Mouse (Mus musculus): ENCODE results near the gene Tmem178b. TPM values are rescaled to one million over a fixed set of nuclear protein-coding genes. Genes with fewer than 3 reads are reported as not detected.

Gene Tmem178b
- polyA plus RNA-seq, 1 experiment = 0.11 TPM

DNA sequence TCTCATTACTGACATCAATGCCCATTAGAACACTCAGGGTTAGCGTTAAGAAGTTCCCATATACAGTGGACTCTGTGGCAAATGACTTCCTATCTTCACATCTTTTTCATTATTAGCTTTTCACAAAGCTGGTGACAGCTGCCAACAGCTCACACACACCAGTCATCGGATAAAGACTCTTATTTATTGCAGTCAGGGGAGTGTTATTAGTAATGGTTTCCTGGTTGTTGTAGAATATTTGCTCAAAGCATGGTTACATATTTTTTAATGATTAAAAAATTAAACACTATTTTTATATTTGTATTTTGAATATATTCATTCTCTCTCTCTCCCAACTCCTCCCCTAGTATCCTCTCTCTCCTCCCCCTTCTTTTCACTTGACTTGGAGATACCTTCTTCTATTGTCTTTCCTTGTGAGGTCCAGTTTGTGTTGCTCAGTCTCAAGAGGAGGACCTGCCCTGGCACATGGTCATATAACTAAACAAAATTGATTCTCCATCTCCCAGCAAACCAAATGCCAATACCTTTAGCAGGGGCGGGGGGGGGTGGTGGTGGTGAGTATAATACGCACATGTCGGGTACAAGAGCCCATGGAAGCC lies 151.4 kb downstream of the Tmem178b start:
- no peak for DNase-seq (ENCODE audit: low read depth in 1 of 2, low spot score in 2 of 2)
- Histone ChIP-seq H3K27ac (ENCODE audit: insufficient read depth, low read length) (no peak overlapping the region), H3K4me3 (ENCODE audit: extremely low read depth, insufficient read depth, insufficient read length) (no peak overlapping the region), H3K27me3 (ENCODE audit: control insufficient read depth, insufficient read depth, low read length) (no peaks in the 10 kb centered on the region), H3K4me1 (ENCODE audit: control insufficient read depth, insufficient read depth, insufficient read length) (no peaks in the 10 kb centered on the region), H3K36me3 (ENCODE audit: control insufficient read depth, insufficient read depth, low read length) (no peaks in the 10 kb centered on the region)
- TF ChIP-seq CTCF (IDR thresholded peaks at IDR 0.05; ENCODE audit: extremely low read depth, insufficient read depth, insufficient read length, insufficient replicate concordance) = no peak
- TF ChIP-seq POLR2A (IDR thresholded peaks at IDR 0.05; ENCODE audit: low read depth, low read length) = no peak
- WGBS = 87% methylated on average over 5 of the region's 5 CpGs

DNA sequence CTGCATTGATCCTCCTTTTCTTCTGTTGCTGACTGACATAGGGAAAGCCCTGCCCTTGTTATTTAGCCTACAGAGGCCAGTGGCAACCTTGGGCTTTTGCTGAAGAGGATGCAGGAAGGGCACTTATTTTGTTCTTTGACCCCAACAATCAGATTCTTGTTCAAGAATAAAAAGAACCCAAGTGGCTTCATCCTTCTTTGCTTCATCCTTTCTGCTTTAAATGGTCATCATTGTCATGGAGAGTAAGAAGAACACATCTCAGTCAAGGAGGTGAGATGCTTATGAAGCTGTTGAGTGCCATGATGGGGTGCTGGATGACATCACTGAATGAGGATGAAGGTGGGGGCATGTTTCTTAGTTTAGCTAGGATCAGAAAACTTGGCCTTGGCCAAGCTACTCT lies 159.8 kb downstream of the Tmem178b start:
- no peak for TF ChIP-seq CTCF (IDR thresholded peaks at IDR 0.05; ENCODE audit: extremely low read depth, insufficient read depth, insufficient read length, insufficient replicate concordance)
- no peak for TF ChIP-seq POLR2A (IDR thresholded peaks at IDR 0.05; ENCODE audit: low read depth, low read length)

DNA sequence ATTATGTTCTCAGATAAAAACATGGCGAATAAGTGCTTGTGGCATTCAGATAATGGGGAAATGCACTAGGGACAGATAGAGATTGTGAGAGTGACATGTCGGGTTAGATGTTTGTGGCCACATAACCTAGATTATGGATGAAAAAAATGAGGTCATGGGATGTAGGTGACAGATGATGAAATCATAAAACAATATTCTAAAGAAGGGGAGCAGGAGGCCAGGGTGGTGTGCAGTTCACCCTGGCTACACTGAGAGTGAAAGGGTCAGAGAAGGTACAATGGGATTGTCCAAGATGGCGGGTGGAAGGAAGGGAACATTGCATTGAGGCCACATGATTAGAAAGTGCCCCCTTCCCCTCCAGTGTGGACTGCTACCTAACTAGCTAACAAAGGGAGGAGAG lies 160.9 kb downstream of the Tmem178b start:
- no peaks in the 10 kb centered on the region for H3K36me3 ChIP-seq (ENCODE audit: control insufficient read depth, insufficient read depth, low read length)

More for the DNA sequence above, 159.8 kb downstream of the Tmem178b start:
- H3K27ac ChIP-seq (ENCODE audit: insufficient read depth, low read length) = no peak overlapping the region
- H3K4me3 ChIP-seq (ENCODE audit: extremely low read depth, insufficient read depth, insufficient read length) = no peak overlapping the region
- no peak for DNase-seq (ENCODE audit: low read depth in 1 of 2, low spot score in 2 of 2)
- no peaks in the 10 kb centered on the region for H3K27me3 ChIP-seq (ENCODE audit: control insufficient read depth, insufficient read depth, low read length)
- H3K36me3 ChIP-seq (ENCODE audit: control insufficient read depth, insufficient read depth, low read length) = no peaks in the 10 kb centered on the region
- H3K4me1 ChIP-seq (ENCODE audit: control insufficient read depth, insufficient read depth, insufficient read length) = no peaks in the 10 kb centered on the region

GRCm38 (mm10) chr6:40048969-40049908 lies 176.2 kb downstream of the Tmem178b start:
- no peak overlapping the region for H3K27ac ChIP-seq (ENCODE audit: insufficient read depth, low read length)
- 43% methylated on average over 11 of the region's 11 CpGs for WGBS
- H3K36me3 ChIP-seq (ENCODE audit: control insufficient read depth, insufficient read depth, low read length) = no peaks in the 10 kb centered on the region
- TF ChIP-seq POLR2A (IDR thresholded peaks at IDR 0.05; ENCODE audit: low read depth, low read length) (no peak), CTCF (IDR thresholded peaks at IDR 0.05; ENCODE audit: extremely low read depth, insufficient read depth, insufficient read length, insufficient replicate concordance) (no peak)
- no peak for DNase-seq (ENCODE audit: low read depth in 1 of 2, low spot score in 2 of 2)
- no peak overlapping the region for H3K4me3 ChIP-seq (ENCODE audit: extremely low read depth, insufficient read depth, insufficient read length)
- no peaks in the 10 kb centered on the region for H3K4me1 ChIP-seq (ENCODE audit: control insufficient read depth, insufficient read depth, insufficient read length)
- no peaks in the 10 kb centered on the region for H3K27me3 ChIP-seq (ENCODE audit: control insufficient read depth, insufficient read depth, low read length)

More for the DNA sequence above, 160.9 kb downstream of the Tmem178b start:
- Histone ChIP-seq H3K4me1 (ENCODE audit: control insufficient read depth, insufficient read depth, insufficient read length) (no peaks in the 10 kb centered on the region), H3K27ac (ENCODE audit: insufficient read depth, low read length) (no peak overlapping the region), H3K4me3 (ENCODE audit: extremely low read depth, insufficient read depth, insufficient read length) (no peak overlapping the region), H3K27me3 (ENCODE audit: control insufficient read depth, insufficient read depth, low read length) (no peaks in the 10 kb centered on the region)
- TF ChIP-seq CTCF (IDR thresholded peaks at IDR 0.05; ENCODE audit: extremely low read depth, insufficient read depth, insufficient read length, insufficient replicate concordance) (no peak), POLR2A (IDR thresholded peaks at IDR 0.05; ENCODE audit: low read depth, low read length) (no peak)
- DNase-seq (ENCODE audit: low read depth in 1 of 2, low spot score in 2 of 2) = no peak
- 88% methylated on average over 3 of the region's 3 CpGs for WGBS

GRCm38 (mm10) chr6:40049909-40050484 lies 176.9 kb downstream of the Tmem178b start:
- 83% methylated on average over 6 of the region's 6 CpGs for WGBS
- Histone ChIP-seq H3K27me3 (ENCODE audit: control insufficient read depth, insufficient read depth, low read length) (no peaks in the 10 kb centered on the region), H3K36me3 (ENCODE audit: control insufficient read depth, insufficient read depth, low read length) (no peaks in the 10 kb centered on the region), H3K4me1 (ENCODE audit: control insufficient read depth, insufficient read depth, insufficient read length) (no peaks in the 10 kb centered on the region), H3K4me3 (ENCODE audit: extremely low read depth, insufficient read depth, insufficient read length) (no peak overlapping the region), H3K27ac (ENCODE audit: insufficient read depth, low read length) (no peak overlapping the region)
- no peak for DNase-seq (ENCODE audit: low read depth in 1 of 2, low spot score in 2 of 2)
- TF ChIP-seq CTCF (IDR thresholded peaks at IDR 0.05; ENCODE audit: extremely low read depth, insufficient read depth, insufficient read length, insufficient replicate concordance) (no peak), POLR2A (IDR thresholded peaks at IDR 0.05; ENCODE audit: low read depth, low read length) (no peak)

GRCm38 (mm10) chr6:40051698-40052097 lies 178.6 kb downstream of the Tmem178b start:
- H3K27ac ChIP-seq (ENCODE audit: insufficient read depth, low read length) = no peak overlapping the region
- WGBS = 82% methylated on average over 2 of the region's 2 CpGs
- H3K4me3 ChIP-seq (ENCODE audit: extremely low read depth, insufficient read depth, insufficient read length) = no peak overlapping the region
- H3K4me1 ChIP-seq (ENCODE audit: control insufficient read depth, insufficient read depth, insufficient read length) = no peaks in the 10 kb centered on the region
- H3K36me3 ChIP-seq (ENCODE audit: control insufficient read depth, insufficient read depth, low read length) = no peaks in the 10 kb centered on the region
- H3K27me3 ChIP-seq (ENCODE audit: control insufficient read depth, insufficient read depth, low read length) = no peaks in the 10 kb centered on the region
- DNase-seq (ENCODE audit: low read depth in 1 of 2, low spot score in 2 of 2) = no peak
- TF ChIP-seq POLR2A (IDR thresholded peaks at IDR 0.05; ENCODE audit: low read depth, low read length) (no peak), CTCF (IDR thresholded peaks at IDR 0.05; ENCODE audit: extremely low read depth, insufficient read depth, insufficient read length, insufficient replicate concordance) (no peak)
